Mouse (Mus musculus) bone marrow macrophage, adult 2 months (primary cell): ENCODE measurements at regions not wholly inside any gene's neighbourhood (a gene's known extent, or its start where the extent isn't known, plus 50 kb on each side); places are given as distances from the start of the nearest gene placed in this dataset.

Experiments used
- CTCF ChIP-seq: IDR thresholded peaks from 2 replicates; pipeline ENCODE4 v1.5.1; 2012; ENCODE audit warnings: low read depth, mild to moderate bottlenecking, low read length, moderate library complexity
- POLR2A ChIP-seq: IDR thresholded peaks from 2 replicates; pipeline ENCODE4 v1.6.1; 2012; ENCODE audit warnings: mild to moderate bottlenecking, low read depth, low read length, borderline replicate concordance

DNA sequence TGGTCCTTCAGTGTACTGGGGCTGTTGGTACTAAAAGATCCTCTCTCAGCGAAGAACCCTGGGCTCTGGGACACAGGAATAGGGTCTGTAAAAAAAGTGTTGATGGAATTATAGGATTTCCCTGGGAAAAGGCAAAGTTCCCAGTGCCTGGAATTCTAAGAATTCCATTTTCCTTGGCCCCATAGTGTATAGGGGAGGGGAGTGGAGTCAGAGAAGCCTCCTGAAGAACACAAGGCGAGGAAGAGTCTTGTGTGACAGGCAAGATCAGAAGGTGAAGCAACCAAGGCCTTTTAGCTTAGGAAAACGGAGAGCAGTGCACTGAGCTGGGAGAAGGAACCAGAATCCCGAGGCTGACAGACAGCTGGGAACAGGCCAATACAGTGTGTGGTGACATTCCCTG, 212.1 kb downstream of the Cdca7 start:
- TF ChIP-seq CTCF (no peak), POLR2A (no peak)
